Mouse (Mus musculus) MEL (cell line): ENCODE data around the gene Cdk20. TPM values are rescaled to one million over a fixed set of nuclear protein-coding genes. Genes with fewer than 3 reads are reported as not detected.

Source experiments
- DNase-seq: peaks from one replicate; pipeline ENCODE4 v3.0.0; 2011; ENCODE audit warnings: low read depth, low spot score
- H3K27ac ChIP-seq: 2 replicates; pipeline ENCODE4 v1.5.1; 2012; ENCODE audit warnings: low read depth, mild to moderate bottlenecking, control low read depth, low read length, moderate library complexity; ENCODE audit not compliant: control insufficient read depth
- H3K27me3 ChIP-seq, 2 experiments: fragments of 150-350 bp in 1 of 2; sonication (generic) in 1 of 2; 2 replicates each; pipeline ENCODE4 v1.6.1; 2012; ENCODE audit warnings: low read length in 2 of 2, mild to moderate bottlenecking in 2 of 2, improper control_type of control experiment in 1 of 2, moderate library complexity in 1 of 2; ENCODE audit not compliant: insufficient read depth in 2 of 2, control insufficient read depth in 1 of 2
- H3K36me3 ChIP-seq, 2 experiments: 2 replicates each; pipeline ENCODE4 v1.6.1; 2012 to 2014; ENCODE audit warnings: low read length in 2 of 2, improper control_type of control experiment in 1 of 2, inconsistent platforms in 1 of 2, mild to moderate bottlenecking in 1 of 2; ENCODE audit not compliant: insufficient read depth in 2 of 2, control insufficient read depth in 1 of 2
- H3K4me1 ChIP-seq, 2 experiments: fragments of 150-350 bp in 1 of 2; sonication (generic) in 1 of 2; 2 replicates each; pipeline ENCODE4 v1.6.1; 2012; ENCODE audit warnings: low read length in 2 of 2, improper control_type of control experiment in 1 of 2, mild to moderate bottlenecking in 1 of 2; ENCODE audit not compliant: insufficient read depth in 2 of 2, control insufficient read depth in 1 of 2
- H3K4me3 ChIP-seq, 2 experiments: fragments of 150-350 bp in 1 of 2; sonication (generic) in 1 of 2; 2 replicates each; pipeline ENCODE4 v1.5.1; 2012; ENCODE audit warnings: low read depth in 2 of 2, low read length in 2 of 2, mild to moderate bottlenecking in 2 of 2, moderate library complexity in 2 of 2, control low read depth in 1 of 2, improper control_type of control experiment in 1 of 2; ENCODE audit not compliant: control insufficient read depth in 1 of 2, insufficient read depth in 1 of 2
- H3K79me2 ChIP-seq: 2 replicates; pipeline ENCODE4 v1.6.1; 2012; ENCODE audit warnings: mild to moderate bottlenecking, low read length, moderate library complexity; ENCODE audit not compliant: control insufficient read depth, poor library complexity, insufficient read depth
- H3K9ac ChIP-seq: 2 replicates; pipeline ENCODE4 v1.6.1; 2012; ENCODE audit warnings: low read depth, mild to moderate bottlenecking, control low read depth, low read length, moderate library complexity; ENCODE audit not compliant: control insufficient read depth, poor library complexity, severe bottlenecking
- H3K9me3 ChIP-seq: fragments of 150-350 bp; sonication (generic); replicated peaks from 2 replicates; pipeline ENCODE4 v1.6.1; 2012; ENCODE audit warnings: mild to moderate bottlenecking, low read length, improper control_type of control experiment, moderate library complexity; ENCODE audit not compliant: insufficient read depth
- BHLHE40 ChIP-seq: IDR thresholded peaks from 2 replicates; pipeline ENCODE4 v1.6.1; 2012; ENCODE audit warnings: low read depth, mild to moderate bottlenecking, inconsistent platforms, low read length, improper control_type of control experiment, borderline replicate concordance
- CHD1 ChIP-seq: IDR thresholded peaks from 2 replicates; pipeline ENCODE4 v1.6.1; 2012; ENCODE audit warnings: low read depth, mild to moderate bottlenecking, inconsistent platforms, low read length, improper control_type of control experiment
- CHD2 ChIP-seq: IDR thresholded peaks from 2 replicates; pipeline ENCODE4 v1.6.1; 2011; ENCODE audit warnings: low read length, improper control_type of control experiment
- CTCF ChIP-seq, 3 experiments: IDR thresholded peaks in 2 of 3; conservative IDR thresholded peaks in 1 of 3; 2 replicates each; pipeline ENCODE4 v1.5.1; 2011 to 2012; ENCODE audit warnings: low read length in 3 of 3, low read depth in 2 of 3, mild to moderate bottlenecking in 2 of 3, improper control_type of control experiment in 1 of 3, inconsistent platforms in 1 of 3, mixed read lengths in 1 of 3, moderate library complexity in 1 of 3; ENCODE audit not compliant: control insufficient read depth in 1 of 3, insufficient read depth in 1 of 3, poor library complexity in 1 of 3, severe bottlenecking in 1 of 3
- ELF1 ChIP-seq: IDR thresholded peaks from 2 replicates; pipeline ENCODE4 v1.6.1; 2014; ENCODE audit warnings: low read depth, mild to moderate bottlenecking, inconsistent platforms, low read length, improper control_type of control experiment, moderate library complexity
- EP300 ChIP-seq, 2 experiments: IDR thresholded peaks; 2 replicates each; pipeline ENCODE4 v1.6.1; 2011; ENCODE audit warnings: improper control_type of control experiment in 2 of 2, low read length in 2 of 2, low read depth in 1 of 2, mild to moderate bottlenecking in 1 of 2
- ETS1 ChIP-seq: IDR thresholded peaks from 2 replicates; pipeline ENCODE4 v1.6.1; 2012; ENCODE audit warnings: low read depth, mild to moderate bottlenecking, inconsistent platforms, low read length, improper control_type of control experiment, moderate library complexity
- GABPA ChIP-seq: IDR thresholded peaks from 2 replicates; pipeline ENCODE4 v1.6.1; 2012; ENCODE audit warnings: low read depth, mild to moderate bottlenecking, inconsistent platforms, low read length, improper control_type of control experiment, moderate library complexity
- GATA1 ChIP-seq: IDR thresholded peaks from 2 replicates; pipeline ENCODE4 v1.6.1; 2011; ENCODE audit warnings: low read depth, low read length, improper control_type of control experiment
- HCFC1 ChIP-seq: IDR thresholded peaks from 2 replicates; pipeline ENCODE4 v1.6.1; 2012; ENCODE audit warnings: low read depth, mild to moderate bottlenecking, inconsistent platforms, low read length, improper control_type of control experiment, moderate library complexity
- JUND ChIP-seq: IDR thresholded peaks from 2 replicates; pipeline ENCODE4 v1.6.1; 2011; ENCODE audit warnings: low read depth, mild to moderate bottlenecking, improper control_type of control experiment, low read length
- KAT2A ChIP-seq: conservative IDR thresholded peaks from 2 replicates; pipeline ENCODE4 v1.6.1; 2012; ENCODE audit warnings: low read depth, low read length, improper control_type of control experiment, inconsistent platforms
- MAFK ChIP-seq: IDR thresholded peaks from 2 replicates; pipeline ENCODE4 v1.6.1; 2011; ENCODE audit warnings: low read depth, mild to moderate bottlenecking, low read length, improper control_type of control experiment, borderline replicate concordance
- MAX ChIP-seq: IDR thresholded peaks from 2 replicates; pipeline ENCODE4 v1.6.1; 2011; ENCODE audit warnings: low read length, improper control_type of control experiment
- MXI1 ChIP-seq: IDR thresholded peaks from 2 replicates; pipeline ENCODE4 v1.6.1; 2011; ENCODE audit warnings: mild to moderate bottlenecking, low read depth, low read length, improper control_type of control experiment
- MYC ChIP-seq: IDR thresholded peaks from 2 replicates; pipeline ENCODE4 v1.6.1; 2011; ENCODE audit warnings: low read depth, mild to moderate bottlenecking, low read length, improper control_type of control experiment, moderate library complexity
- NELFE ChIP-seq: IDR thresholded peaks from 2 replicates; pipeline ENCODE4 v1.6.1; 2011; ENCODE audit warnings: low read depth, low read length, improper control_type of control experiment
- NRF1 ChIP-seq: IDR thresholded peaks from 2 replicates; pipeline ENCODE4 v1.6.1; 2014; ENCODE audit warnings: low read depth, mild to moderate bottlenecking, inconsistent platforms, low read length, improper control_type of control experiment, moderate library complexity; ENCODE audit not compliant: poor library complexity, insufficient read depth, severe bottlenecking
- POLR2A ChIP-seq, 2 experiments: IDR thresholded peaks; 2 replicates each; pipeline ENCODE4 v1.6.1; 2011 to 2012; ENCODE audit warnings: low read length in 2 of 2, mild to moderate bottlenecking in 2 of 2, control low read depth in 1 of 2, improper control_type of control experiment in 1 of 2, low read depth in 1 of 2, moderate library complexity in 1 of 2; ENCODE audit not compliant: control insufficient read depth in 1 of 2, insufficient read depth in 1 of 2, poor library complexity in 1 of 2
- POLR2AphosphoS2 ChIP-seq: IDR thresholded peaks from 2 replicates; pipeline ENCODE4 v1.6.1; 2011; ENCODE audit warnings: low read length, improper control_type of control experiment
- RAD21 ChIP-seq: IDR thresholded peaks from 2 replicates; pipeline ENCODE4 v1.6.1; 2011; ENCODE audit warnings: mild to moderate bottlenecking, low read depth, low read length, improper control_type of control experiment
- RCOR1 ChIP-seq: IDR thresholded peaks from 2 replicates; pipeline ENCODE4 v1.6.1; 2012; ENCODE audit warnings: low read depth, mild to moderate bottlenecking, inconsistent platforms, low read length, improper control_type of control experiment
- SIN3A ChIP-seq: IDR thresholded peaks from 2 replicates; pipeline ENCODE4 v1.6.1; 2012; ENCODE audit warnings: low read length, improper control_type of control experiment, inconsistent platforms
- SMC3 ChIP-seq: IDR thresholded peaks from 2 replicates; pipeline ENCODE4 v1.6.1; 2011; ENCODE audit warnings: low read depth, low read length, improper control_type of control experiment
- TAL1 ChIP-seq: IDR thresholded peaks from 2 replicates; pipeline ENCODE4 v1.6.1; 2012; ENCODE audit warnings: mild to moderate bottlenecking, inconsistent platforms, low read length, moderate library complexity, mixed read lengths
- TCF12 ChIP-seq: IDR thresholded peaks from 2 replicates; pipeline ENCODE4 v1.6.1; 2014; ENCODE audit warnings: low read depth, mild to moderate bottlenecking, inconsistent platforms, low read length, improper control_type of control experiment, moderate library complexity
- USF1 ChIP-seq: IDR thresholded peaks from 2 replicates; pipeline ENCODE4 v1.6.1; 2014; ENCODE audit warnings: low read depth, mild to moderate bottlenecking, inconsistent platforms, low read length, improper control_type of control experiment, moderate library complexity
- ZKSCAN1 ChIP-seq: IDR thresholded peaks from 2 replicates; pipeline ENCODE4 v1.6.1; 2012; ENCODE audit warnings: low read depth, mild to moderate bottlenecking, inconsistent platforms, low read length, improper control_type of control experiment, moderate library complexity
- ZMIZ1 ChIP-seq: IDR thresholded peaks from 2 replicates; pipeline ENCODE4 v1.6.1; 2012; ENCODE audit warnings: low read depth, mild to moderate bottlenecking, inconsistent platforms, low read length, improper control_type of control experiment, moderate library complexity
- ZNF384 ChIP-seq: IDR thresholded peaks from 2 replicates; pipeline ENCODE4 v1.6.1; 2012; ENCODE audit warnings: low read depth, mild to moderate bottlenecking, inconsistent platforms, low read length, improper control_type of control experiment
- polyA plus RNA-seq, 2 experiments: library from polyadenylated mRNA; stranded (reverse) in 1 of 2; unstranded in 1 of 2; fragments of >175 nt in 1 of 2; fragments of >200 nt in 1 of 2; gene quantifications; 2 replicates each; pipeline versions ENCODE4 v1.2.1 to v1.2.4; 2012; ENCODE audit warnings: low replicate concordance in 2 of 2, low read depth in 1 of 2; ENCODE audit not compliant: insufficient read length in 2 of 2, insufficient read depth in 1 of 2, missing spikeins in 1 of 2
- total RNA-seq: library from RNA; depleted of rRNA; stranded (reverse); fragments of 300-350 nt; gene quantifications from 2 replicates; pipeline ENCODE4 v1.2.3, GENCODE M21; 2012

The Cdk20 gene
- total and polyA plus RNA-seq, 3 experiments, result 3.6 to 9.3 TPM; not detected in 1

DNA sequence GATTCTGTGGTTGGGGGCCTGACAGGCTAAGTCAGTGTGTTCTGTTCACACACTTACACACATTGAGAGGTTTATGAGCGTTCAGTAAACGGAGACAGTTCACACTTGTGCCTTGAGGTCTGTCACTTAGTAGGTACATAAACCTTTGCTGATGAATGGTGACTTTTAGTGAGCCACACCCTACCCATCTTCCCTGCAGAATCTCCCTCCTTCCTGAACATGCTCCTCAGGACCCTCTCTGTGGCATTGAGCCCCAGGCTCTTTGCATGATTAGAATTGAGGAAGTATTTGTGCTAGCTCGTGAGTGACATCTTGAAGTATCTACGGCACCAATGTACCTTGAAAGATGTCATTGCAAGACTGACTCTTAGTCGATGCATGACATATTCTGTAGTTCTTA lies 16.6 kb downstream of the Cdk20 start:
- no peaks in the 10 kb centered on the region for H3K9me3 ChIP-seq
- peaks cover 17 to 23% of the 10 kb centered on the region in 2 experiments for H3K4me1 ChIP-seq
- peak; percentile 76 for DNase-seq
- H3K9ac ChIP-seq, result no peak overlapping the region
- peaks cover 0 to 22% of the 10 kb centered on the region in 2 experiments; a peak in 2 of 4 replicates for H3K36me3 ChIP-seq
- H3K4me3 ChIP-seq, result no peak overlapping the region
- TF ChIP-seq EP300 (IDR thresholded peaks at IDR 0.05; ENCODE audit: low read depth in 1 of 2, low read length in 2 of 2), result peak in 1 of 2 experiments; percentile 25; a peak in 1 of 4 replicates
- TF ChIP-seq GATA1, result 0 out of 2 replicates have a peak, but pooled peaks have one; percentile 10
- TF ChIP-seq ZKSCAN1, result peak; percentile 67
- TF ChIP-seq USF1, result no peak
- H3K27me3 ChIP-seq, result no peaks in the 10 kb centered on the region
- no peaks in the 10 kb centered on the region for H3K79me2 ChIP-seq
- no peak overlapping the region for H3K27ac ChIP-seq

DNA sequence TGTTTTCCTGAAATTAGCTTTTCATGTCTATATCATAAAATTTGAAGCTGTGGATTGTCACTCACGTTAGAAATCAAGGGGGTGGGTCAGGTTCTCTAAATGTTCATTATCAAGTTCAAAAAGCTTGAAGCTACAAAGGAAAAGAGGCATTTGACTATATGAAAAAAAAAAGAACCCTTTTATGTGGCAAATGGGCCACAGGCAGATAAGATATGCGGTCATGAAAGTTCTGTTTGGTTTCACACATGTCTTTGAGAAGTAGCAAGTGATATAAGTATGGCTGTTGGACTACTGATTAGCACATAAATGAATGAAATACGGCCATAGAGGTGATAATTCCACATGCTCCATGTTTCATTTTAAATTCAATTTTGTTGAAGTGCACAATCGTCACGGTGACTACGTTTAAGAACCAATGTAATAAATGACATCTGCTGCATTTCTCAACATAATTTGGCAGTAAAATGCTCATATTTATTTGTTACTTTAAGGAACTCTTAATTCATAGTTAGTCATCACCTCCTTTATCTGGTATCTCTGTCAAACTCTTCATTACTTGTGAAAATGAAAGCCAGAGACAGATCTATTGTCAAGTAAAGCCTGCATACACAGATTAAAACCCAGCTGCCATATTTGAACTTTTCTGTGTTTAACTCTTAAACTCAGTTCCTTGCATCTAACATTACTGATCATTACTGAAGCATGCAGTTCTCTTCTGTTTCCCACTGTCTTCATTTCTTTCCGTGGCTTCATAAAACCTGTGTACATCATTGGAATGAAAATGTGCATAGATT lies 18.1 kb downstream of the Cdk20 start:
- DNase-seq, result peak; percentile 92
- peak overlapping the region; percentile 28 for H3K9ac ChIP-seq
- H3K36me3 ChIP-seq, result peaks cover 0 to 20% of the 10 kb centered on the region in 2 experiments; a peak in 2 of 4 replicates
- peaks cover 17 to 21% of the 10 kb centered on the region in 2 experiments for H3K4me1 ChIP-seq
- H3K4me3 ChIP-seq, result peak overlapping the region; percentile 23 to 49
- no peaks in the 10 kb centered on the region for H3K79me2 ChIP-seq
- no peaks in the 10 kb centered on the region for H3K27me3 ChIP-seq
- no peaks in the 10 kb centered on the region for H3K9me3 ChIP-seq
- peak overlapping the region; percentile 85 for H3K27ac ChIP-seq
- TF ChIP-seq ZNF384, result peak; percentile 99
- TF ChIP-seq GATA1, result peak; percentile 98
- TF ChIP-seq GABPA, result no peak
- TF ChIP-seq MAX, result peak; percentile 91
- TF ChIP-seq JUND, result peak; percentile 86; the same call in 1 of the 2 replicates
- TF ChIP-seq MXI1, result peak; percentile 84
- TF ChIP-seq SIN3A, result peak; percentile 87
- TF ChIP-seq CTCF (IDR thresholded peaks at IDR 0.05 in 2 of 3, conservative IDR thresholded peaks at IDR 0.05 in 1 of 3; ENCODE audit: control insufficient read depth in 1 of 3, insufficient read depth in 1 of 3, low read depth in 2 of 3, low read length in 3 of 3, poor library complexity in 1 of 3, severe bottlenecking in 1 of 3), result no peak
- TF ChIP-seq RCOR1, result peak; percentile 98
- TF ChIP-seq POLR2A (IDR thresholded peaks at IDR 0.05; ENCODE audit: control insufficient read depth in 1 of 2, insufficient read depth in 1 of 2, low read depth in 1 of 2, low read length in 2 of 2, poor library complexity in 1 of 2), result no peak
- peak; percentile 97 for TF ChIP-seq ETS1
- TF ChIP-seq SMC3, result no peak
- no peak for TF ChIP-seq ELF1
- TF ChIP-seq MAFK, result peak; percentile 91
- TF ChIP-seq NELFE, result no peak
- TF ChIP-seq MYC, result peak; percentile 97
- no peak for TF ChIP-seq RAD21
- peak; percentile 89 for TF ChIP-seq TAL1
- peak; percentile 34; the same call in 1 of the 2 replicates for TF ChIP-seq HCFC1
- TF ChIP-seq BHLHE40, result peak; percentile 85
- peak; percentile 50 for TF ChIP-seq CHD2
- no peak for TF ChIP-seq ZMIZ1
- peak; percentile 97 to 99 for TF ChIP-seq EP300 (IDR thresholded peaks at IDR 0.05; ENCODE audit: low read depth in 1 of 2, low read length in 2 of 2)
- TF ChIP-seq CHD1, result 0 out of 2 replicates have a peak, but pooled peaks have one; percentile 2
- peak; percentile 46 for TF ChIP-seq KAT2A
- TF ChIP-seq TCF12, result peak; percentile 97
- TF ChIP-seq POLR2AphosphoS2, result no peak
- no peak for TF ChIP-seq NRF1
- TF ChIP-seq USF1, result no peak
- peak; percentile 70; the same call in 1 of the 2 replicates for TF ChIP-seq ZKSCAN1
